Mouse (Mus musculus): ENCODE data around the gene Arhgef3.

- TF ChIP-seq MAFK (IDR thresholded peaks at IDR 0.05; ENCODE audit: insufficient read depth, low read depth, low read length) (no peak), ZNF384 (IDR thresholded peaks at IDR 0.05; ENCODE audit: low read depth, low read length) (no peak), HCFC1 (IDR thresholded peaks at IDR 0.05; ENCODE audit: borderline replicate concordance, insufficient read depth, low read length) (no peak), ZC3H11A (IDR thresholded peaks at IDR 0.05; ENCODE audit: borderline replicate concordance, low read depth, low read length) (no peak)
These were observed 115.7 kb downstream of the Arhgef3 start for GRCm38 (mm10) chr14:27230262-27231022.

Data from ES-E14 (cell line).